Mouse (Mus musculus) heart, adult 18-20 months (tissue): ENCODE measurements around the gene Taok1. TPM values are rescaled to one million over a fixed set of nuclear protein-coding genes. Genes with fewer than 3 reads are reported as not detected.
"Not testable (repeated sequence)": the region's sequence is repeated elsewhere in the genome, so short reads cannot be mapped to it uniquely, and the experiment has no call there.

Experiments used
- DNase-seq, 2 experiments: peaks; one replicate each; pipeline ENCODE4 v3.0.0; 2021 to 2022; ENCODE audit warnings: mixed read lengths in 1 of 2
- total RNA-seq, 2 experiments: library from RNA; stranded (reverse); gene quantifications; 2 replicates each; pipeline ENCODE4 v1.2.3; 2021

Gene Taok1
- total RNA-seq, 2 experiments from 2014 or later, result 53.3 to 54.0 TPM

GRCm38 (mm10) chr11:77585201-77585600 is 22.4 kb downstream of the Taok1 start:
- no peak for DNase-seq

- no peak for DNase-seq
These were observed 62.4 kb downstream of the Taok1 start for GRCm38 (mm10) chr11:77545261-77545660.

GRCm38 (mm10) chr11:77532202-77532846 is 75.3 kb downstream of the Taok1 start:
- DNase-seq, result no peak

GRCm38 (mm10) chr11:77530862-77531261 is 76.8 kb downstream of the Taok1 start:
- DNase-seq, result no peak

- no peak for DNase-seq
These were observed 78.0 kb downstream of the Taok1 start for GRCm38 (mm10) chr11:77529644-77530043.

- not testable (repeated sequence) for DNase-seq
These were observed 79.2 kb downstream of the Taok1 start for GRCm38 (mm10) chr11:77528420-77528819.

GRCm38 (mm10) chr11:77525804-77526486 is 81.7 kb downstream of the Taok1 start:
- no peak for DNase-seq

GRCm38 (mm10) chr11:77520601-77521529 is 86.8 kb downstream of the Taok1 start:
- DNase-seq, result peak; percentile 46 to 66

GRCm38 (mm10) chr11:77519043-77519442 is 88.6 kb downstream of the Taok1 start, which contains the start of gene Gm10392:
Gm10392 (minus strand) TSS chr11:77519198.
- DNase-seq, result peak; percentile 47 to 81

- DNase-seq, result peak in 1 of 2 experiments; percentile 10
These were observed 89.4 kb downstream of the Taok1 start for GRCm38 (mm10) chr11:77518051-77518798.

GRCm38 (mm10) chr11:77516553-77517425 is 90.8 kb downstream of the Taok1 start:
- no peak for DNase-seq

- no peak for DNase-seq
These were observed 91.7 kb downstream of the Taok1 start, which contains the start of gene Trp53i13 for GRCm38 (mm10) chr11:77515637-77516552. Trp53i13 (minus strand) TSS chr11:77515980.

GRCm38 (mm10) chr11:77514832-77515636 is 92.6 kb downstream of the Taok1 start, which contains the start of gene Abhd15:
Abhd15 (plus strand) TSS chr11:77515121.
- peak; percentile 88 to 92 for DNase-seq

- peak in 1 of 2 experiments; percentile 39 for DNase-seq
These were observed 93.3 kb downstream of the Taok1 start for GRCm38 (mm10) chr11:77514281-77514831.

GRCm38 (mm10) chr11:77513811-77514170 is 93.8 kb downstream of the Taok1 start:
- peak in 1 of 2 experiments; percentile 44 for DNase-seq

- peak; percentile 89 to 91 for DNase-seq
These were observed 94.5 kb downstream of the Taok1 start for GRCm38 (mm10) chr11:77512891-77513810.

GRCm38 (mm10) chr11:77511336-77511735 is 96.3 kb downstream of the Taok1 start:
- no peak for DNase-seq
